Mouse (Mus musculus): ENCODE measurements around the gene Ankrd55. TPM values are rescaled to one million over a fixed set of nuclear protein-coding genes. Genes with fewer than 3 reads are reported as not detected.
"Not testable (repeated sequence)": the region's sequence is repeated elsewhere in the genome, so short reads cannot be mapped to it uniquely, and the experiment has no call there.

Gene Ankrd55
- polyA plus RNA-seq, 1 experiment: 10.0 TPM

- no peaks in the 10 kb centered on the region for H3K27me3 ChIP-seq (ENCODE audit: control insufficient read depth, insufficient read depth, low read length)
- no peak overlapping the region for H3K27ac ChIP-seq (ENCODE audit: control insufficient read depth, insufficient read depth, low read depth, low read length)
- H3K4me1 ChIP-seq (ENCODE audit: control insufficient read depth, insufficient read depth, low read length): peaks cover 3% of the 10 kb centered on the region; the same call in 1 of the 2 replicates
- H3K36me3 ChIP-seq (ENCODE audit: control insufficient read depth, insufficient read depth, low read length): no peaks in the 10 kb centered on the region
- no peak for TF ChIP-seq POLR2A (IDR thresholded peaks at IDR 0.05; ENCODE audit: control insufficient read depth, low read depth, low read length)
- TF ChIP-seq CTCF (IDR thresholded peaks at IDR 0.05; ENCODE audit: control insufficient read depth, insufficient read depth, insufficient replicate concordance, low read depth, low read length): no peak
- no peak overlapping the region for H3K4me3 ChIP-seq (ENCODE audit: control insufficient read depth, low read depth, low read length)
Measured at GRCm38 (mm10) chr13:112417163-112417523, 128.9 kb downstream of the Ankrd55 start.

- Histone ChIP-seq H3K27me3 (ENCODE audit: control insufficient read depth, insufficient read depth, low read length) (no peaks in the 10 kb centered on the region), H3K4me1 (ENCODE audit: control insufficient read depth, insufficient read depth, low read length) (peaks cover under 1% of the 10 kb centered on the region; the same call in 1 of the 2 replicates), H3K36me3 (ENCODE audit: control insufficient read depth, insufficient read depth, low read length) (no peaks in the 10 kb centered on the region), H3K27ac (ENCODE audit: control insufficient read depth, insufficient read depth, low read depth, low read length) (no peak overlapping the region), H3K4me3 (ENCODE audit: control insufficient read depth, low read depth, low read length) (no peak overlapping the region)
- TF ChIP-seq CTCF (IDR thresholded peaks at IDR 0.05; ENCODE audit: control insufficient read depth, insufficient read depth, insufficient replicate concordance, low read depth, low read length) (no peak), POLR2A (IDR thresholded peaks at IDR 0.05; ENCODE audit: control insufficient read depth, low read depth, low read length) (no peak)
Measured at GRCm38 (mm10) chr13:112417861-112418423, 129.7 kb downstream of the Ankrd55 start.

GRCm38 (mm10) chr13:112418595-112418994 lies 130.3 kb downstream of the Ankrd55 start:
- H3K4me1 ChIP-seq (ENCODE audit: control insufficient read depth, insufficient read depth, low read length): no peaks in the 10 kb centered on the region
- no peaks in the 10 kb centered on the region for H3K27me3 ChIP-seq (ENCODE audit: control insufficient read depth, insufficient read depth, low read length)
- TF ChIP-seq POLR2A (IDR thresholded peaks at IDR 0.05; ENCODE audit: control insufficient read depth, low read depth, low read length): no peak
- H3K27ac ChIP-seq (ENCODE audit: control insufficient read depth, insufficient read depth, low read depth, low read length): no peak overlapping the region
- H3K4me3 ChIP-seq (ENCODE audit: control insufficient read depth, low read depth, low read length): no peak overlapping the region
- no peaks in the 10 kb centered on the region for H3K36me3 ChIP-seq (ENCODE audit: control insufficient read depth, insufficient read depth, low read length)

- no peaks in the 10 kb centered on the region for H3K36me3 ChIP-seq (ENCODE audit: control insufficient read depth, insufficient read depth, low read length)
- H3K4me1 ChIP-seq (ENCODE audit: control insufficient read depth, insufficient read depth, low read length): 0 out of 2 replicates have a peak, but pooled peaks cover 2% of the 10 kb centered on the region
- TF ChIP-seq POLR2A (IDR thresholded peaks at IDR 0.05; ENCODE audit: control insufficient read depth, low read depth, low read length): no peak
- TF ChIP-seq CTCF (IDR thresholded peaks at IDR 0.05; ENCODE audit: control insufficient read depth, insufficient read depth, insufficient replicate concordance, low read depth, low read length): no peak
- no peak overlapping the region for H3K4me3 ChIP-seq (ENCODE audit: control insufficient read depth, low read depth, low read length)
- H3K27ac ChIP-seq (ENCODE audit: control insufficient read depth, insufficient read depth, low read depth, low read length): no peak overlapping the region
- no peaks in the 10 kb centered on the region for H3K27me3 ChIP-seq (ENCODE audit: control insufficient read depth, insufficient read depth, low read length)
Measured at GRCm38 (mm10) chr13:112424212-112424611, 136.0 kb downstream of the Ankrd55 start.

GRCm38 (mm10) chr13:112424635-112425034 lies 136.4 kb downstream of the Ankrd55 start:
- TF ChIP-seq POLR2A (IDR thresholded peaks at IDR 0.05; ENCODE audit: control insufficient read depth, low read depth, low read length) (no peak), CTCF (IDR thresholded peaks at IDR 0.05; ENCODE audit: control insufficient read depth, insufficient read depth, insufficient replicate concordance, low read depth, low read length) (no peak)
- Histone ChIP-seq H3K27ac (ENCODE audit: control insufficient read depth, insufficient read depth, low read depth, low read length) (no peak overlapping the region), H3K4me1 (ENCODE audit: control insufficient read depth, insufficient read depth, low read length) (0 out of 2 replicates have a peak, but pooled peaks cover 2% of the 10 kb centered on the region), H3K36me3 (ENCODE audit: control insufficient read depth, insufficient read depth, low read length) (no peaks in the 10 kb centered on the region), H3K27me3 (ENCODE audit: control insufficient read depth, insufficient read depth, low read length) (no peaks in the 10 kb centered on the region), H3K4me3 (ENCODE audit: control insufficient read depth, low read depth, low read length) (no peak overlapping the region)

- no peak for TF ChIP-seq CTCF (IDR thresholded peaks at IDR 0.05; ENCODE audit: control insufficient read depth, insufficient read depth, insufficient replicate concordance, low read depth, low read length)
- no peak for TF ChIP-seq POLR2A (IDR thresholded peaks at IDR 0.05; ENCODE audit: control insufficient read depth, low read depth, low read length)
- no peak overlapping the region for H3K27ac ChIP-seq (ENCODE audit: control insufficient read depth, insufficient read depth, low read depth, low read length)
- H3K4me1 ChIP-seq (ENCODE audit: control insufficient read depth, insufficient read depth, low read length): 0 out of 2 replicates have a peak, but pooled peaks cover 2% of the 10 kb centered on the region
- no peaks in the 10 kb centered on the region for H3K27me3 ChIP-seq (ENCODE audit: control insufficient read depth, insufficient read depth, low read length)
- H3K4me3 ChIP-seq (ENCODE audit: control insufficient read depth, low read depth, low read length): no peak overlapping the region
- H3K36me3 ChIP-seq (ENCODE audit: control insufficient read depth, insufficient read depth, low read length): no peaks in the 10 kb centered on the region
Measured at GRCm38 (mm10) chr13:112425181-112425654, 137.0 kb downstream of the Ankrd55 start.

GRCm38 (mm10) chr13:112426265-112427135 lies 138.2 kb downstream of the Ankrd55 start:
- Histone ChIP-seq H3K27ac (ENCODE audit: control insufficient read depth, insufficient read depth, low read depth, low read length) (no peak overlapping the region), H3K27me3 (ENCODE audit: control insufficient read depth, insufficient read depth, low read length) (no peaks in the 10 kb centered on the region), H3K4me1 (ENCODE audit: control insufficient read depth, insufficient read depth, low read length) (0 out of 2 replicates have a peak, but pooled peaks cover 2% of the 10 kb centered on the region), H3K36me3 (ENCODE audit: control insufficient read depth, insufficient read depth, low read length) (no peaks in the 10 kb centered on the region), H3K4me3 (ENCODE audit: control insufficient read depth, low read depth, low read length) (no peak overlapping the region)
- TF ChIP-seq POLR2A (IDR thresholded peaks at IDR 0.05; ENCODE audit: control insufficient read depth, low read depth, low read length): no peak
- no peak for TF ChIP-seq CTCF (IDR thresholded peaks at IDR 0.05; ENCODE audit: control insufficient read depth, insufficient read depth, insufficient replicate concordance, low read depth, low read length)

GRCm38 (mm10) chr13:112427136-112427470 lies 138.9 kb downstream of the Ankrd55 start:
- H3K4me1 ChIP-seq (ENCODE audit: control insufficient read depth, insufficient read depth, low read length); H3K27ac ChIP-seq (ENCODE audit: control insufficient read depth, insufficient read depth, low read depth, low read length); H3K4me3 ChIP-seq (ENCODE audit: control insufficient read depth, low read depth, low read length); H3K27me3 ChIP-seq (ENCODE audit: control insufficient read depth, insufficient read depth, low read length); H3K36me3 ChIP-seq (ENCODE audit: control insufficient read depth, insufficient read depth, low read length): not testable (repeated sequence)

Measured in testis, adult 2 months (tissue).